Mouse (Mus musculus) hindbrain, embryonic 14.5 days (tissue): ENCODE results near the gene Cds2. TPM values are rescaled to one million over a fixed set of nuclear protein-coding genes. Genes with fewer than 3 reads are reported as not detected.
"Not testable (repeated sequence)": the region's sequence is repeated elsewhere in the genome, so short reads cannot be mapped to it uniquely, and the experiment has no call there.

Experiments used
- ATAC-seq: fragments of 200-750 bp; cut with Nextera tagmentation; 2 replicates; pipeline ENCODE4 v1.8.0; 2017; ENCODE audit warnings: moderate number of reproducible peaks, mild to moderate bottlenecking, moderate TSS enrichment, moderate library complexity; ENCODE audit not compliant: low FRiP score
- DNase-seq: peaks from one replicate; pipeline ENCODE4 v3.0.0-alpha.2; 2015; ENCODE audit warnings: low spot score
- H3K27ac ChIP-seq: fragments of 300-500 bp; sonication (generic); 2 replicates; pipeline ENCODE4 v1.5.1; 2014; ENCODE audit warnings: mild to moderate bottlenecking, moderate library complexity
- H3K27me3 ChIP-seq: fragments of 300-500 bp; sonication (generic); 2 replicates; pipeline ENCODE4 v1.6.1; 2014; ENCODE audit warnings: mild to moderate bottlenecking, low read length, mixed read lengths; ENCODE audit not compliant: control insufficient read depth, insufficient read depth
- H3K36me3 ChIP-seq: fragments of 300-500 bp; sonication (generic); replicated peaks from 2 replicates; pipeline ENCODE4 v1.6.1; 2014; ENCODE audit not compliant: control insufficient read depth, insufficient read depth
- H3K4me1 ChIP-seq: fragments of 300-500 bp; sonication (generic); replicated peaks from 2 replicates; pipeline ENCODE4 v1.6.1; 2014; ENCODE audit warnings: antibody characterized with exemption, low read length, mixed read lengths; ENCODE audit not compliant: control insufficient read depth, insufficient read depth
- H3K4me2 ChIP-seq: fragments of 300-500 bp; sonication (generic); replicated peaks from 2 replicates; pipeline ENCODE4 v1.6.1; 2014; ENCODE audit warnings: mild to moderate bottlenecking, moderate library complexity
- H3K4me3 ChIP-seq: fragments of 300-500 bp; sonication (generic); replicated peaks from 2 replicates; pipeline ENCODE4 v1.5.1; 2014; ENCODE audit warnings: mild to moderate bottlenecking, low read length
- H3K9ac ChIP-seq: fragments of 300-500 bp; sonication (generic); 2 replicates; pipeline ENCODE4 v1.6.1; 2014
- H3K9me3 ChIP-seq: fragments of 300-500 bp; sonication (generic); 2 replicates; pipeline ENCODE4 v1.6.1; 2016; ENCODE audit warnings: low read length; ENCODE audit not compliant: control insufficient read depth
- WGBS: fragments of 180-500 bp; shearing (Covaris S2); extraction: QIAGEN DNeasy Blood & Tissue Kit; methylation state at CpG from one replicate; pipeline ENCODE4 v1.1.7; 2014; 5-methylcytosine and 5-hydroxymethylcytosine counted together
- polyA plus RNA-seq: library from polyadenylated mRNA; unstranded; fragments of >200 nt; fragmentation: Nextera tagmentation; extraction: Ambion mirVana; gene quantifications from 2 replicates; pipeline ENCODE4 v1.2.1, GENCODE M21; 2014

Gene Cds2
- polyA plus RNA-seq, 1 experiment from 2014 or later, result 57.2 TPM

DNA sequence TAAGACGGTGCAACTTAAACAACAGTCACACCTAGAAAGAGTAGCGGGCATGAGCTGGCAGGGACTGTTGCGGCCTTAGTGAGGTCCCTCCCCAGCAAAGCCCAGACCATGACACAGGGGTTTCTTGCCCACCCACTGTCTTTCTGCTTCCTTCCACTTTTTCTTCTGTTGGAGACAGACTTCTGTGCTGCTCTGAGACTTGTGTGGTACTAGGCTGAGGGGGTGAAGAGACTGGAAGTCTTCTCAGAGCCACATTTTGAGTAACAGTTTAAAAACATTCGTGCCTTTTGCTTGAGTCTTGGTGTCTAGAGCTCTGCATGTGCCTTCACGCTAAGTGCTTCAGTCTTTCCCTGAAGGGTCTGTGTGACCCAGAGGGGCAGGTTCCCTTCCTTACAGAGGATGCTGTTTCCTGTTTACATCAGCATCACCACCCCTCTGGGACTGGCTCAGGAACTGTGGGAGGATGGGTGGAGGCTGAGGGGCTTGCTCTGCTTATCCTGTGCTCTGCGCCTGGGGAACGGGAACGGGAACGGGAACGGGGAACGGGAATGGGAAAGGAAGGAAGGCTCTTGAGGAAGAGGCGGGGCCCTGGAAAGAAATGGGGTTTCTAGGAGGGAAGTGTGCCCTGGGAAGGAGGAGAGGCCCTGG lies 21.7 kb downstream of the Cds2 start:
- Histone ChIP-seq H3K4me1 (peaks cover 31% of the 10 kb centered on the region), H3K27me3 (no peaks in the 10 kb centered on the region), H3K4me3 (no peak overlapping the region), H3K4me2 (no peak overlapping the region), H3K9me3 (peaks cover 9% of the 10 kb centered on the region; the same call in 1 of the 2 replicates), H3K9ac (no peak overlapping the region), H3K27ac (peak overlapping the region; percentile 52; the same call in 1 of the 2 replicates), H3K36me3 (peaks cover 11% of the 10 kb centered on the region; the same call in 1 of the 2 replicates)
- ATAC-seq, result peak; percentile 15; the same call in 1 of the 2 replicates
- no peak for DNase-seq
- WGBS, result 87% methylated on average over 12 of the region's 12 CpGs

DNA sequence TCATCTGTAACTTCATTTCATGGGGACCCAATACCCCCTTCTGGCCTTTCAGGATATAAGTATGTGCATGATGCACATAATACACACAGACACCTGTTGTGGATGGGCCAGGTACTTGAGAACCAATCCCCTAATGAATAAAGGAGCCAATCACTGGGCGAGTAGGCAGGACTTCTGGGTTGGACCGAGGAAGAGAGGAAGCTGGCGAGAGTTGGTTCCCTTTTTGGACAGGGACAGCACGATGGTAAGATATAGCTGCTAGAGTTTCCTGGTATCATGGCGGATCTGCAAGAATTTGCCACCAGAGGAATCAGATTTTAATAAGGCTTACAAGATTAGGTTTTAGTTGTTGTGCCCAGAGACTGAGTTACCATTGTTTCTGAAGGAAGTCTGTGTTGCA lies 22.8 kb downstream of the Cds2 start:
- H3K27me3 ChIP-seq, H3K27ac ChIP-seq, ATAC-seq, H3K36me3 ChIP-seq, H3K4me2 ChIP-seq, H3K9me3 ChIP-seq, H3K9ac ChIP-seq, H3K4me3 ChIP-seq, DNase-seq: not testable (repeated sequence)
- peaks cover 28% of the 10 kb centered on the region for H3K4me1 ChIP-seq
- 91% methylated on average over 5 of the region's 5 CpGs for WGBS

DNA sequence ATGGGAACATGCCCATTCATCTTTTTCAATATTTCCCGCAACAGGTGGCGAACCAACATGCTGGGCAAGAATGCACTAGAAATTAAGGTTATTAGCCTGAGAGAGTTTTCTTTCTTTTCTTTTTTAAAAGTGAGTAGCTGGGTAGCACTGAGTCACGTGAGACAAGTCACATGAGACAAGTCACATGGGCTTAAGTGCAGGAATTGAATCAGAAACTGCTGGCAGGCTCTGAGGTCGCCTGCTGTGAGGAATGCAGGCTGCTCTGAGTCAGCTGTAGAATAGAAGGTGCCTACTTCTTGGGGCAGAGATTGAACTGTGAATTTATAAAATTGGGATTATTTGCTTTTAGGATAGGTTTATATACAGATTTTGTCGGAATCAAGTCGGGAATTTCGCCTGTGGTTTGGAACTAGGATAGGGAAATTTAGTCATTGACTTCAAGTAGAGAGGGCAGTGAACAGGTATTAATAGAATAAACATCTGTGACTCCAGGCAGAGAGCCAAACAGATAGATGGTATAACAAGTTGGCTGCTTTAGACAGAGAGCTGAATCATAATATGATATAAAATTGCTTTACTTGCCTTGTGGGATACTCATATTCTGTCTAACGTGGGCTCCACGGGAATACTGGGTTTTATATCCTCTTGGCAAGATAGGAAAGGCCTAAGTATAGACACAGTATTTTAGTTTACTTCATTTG lies 23.6 kb downstream of the Cds2 start:
- H3K27me3 ChIP-seq, result no peaks in the 10 kb centered on the region
- 88% methylated on average over 9 of the region's 9 CpGs for WGBS
- peaks cover 9% of the 10 kb centered on the region; the same call in 1 of the 2 replicates for H3K9me3 ChIP-seq
- H3K9ac ChIP-seq, result no peak overlapping the region
- H3K36me3 ChIP-seq, result no peaks in the 10 kb centered on the region
- no peak overlapping the region for H3K27ac ChIP-seq
- H3K4me3 ChIP-seq, result no peak overlapping the region
- H3K4me1 ChIP-seq, result peaks cover 26% of the 10 kb centered on the region
- ATAC-seq (no peak), DNase-seq (no peak)
- H3K4me2 ChIP-seq, result no peak overlapping the region

DNA sequence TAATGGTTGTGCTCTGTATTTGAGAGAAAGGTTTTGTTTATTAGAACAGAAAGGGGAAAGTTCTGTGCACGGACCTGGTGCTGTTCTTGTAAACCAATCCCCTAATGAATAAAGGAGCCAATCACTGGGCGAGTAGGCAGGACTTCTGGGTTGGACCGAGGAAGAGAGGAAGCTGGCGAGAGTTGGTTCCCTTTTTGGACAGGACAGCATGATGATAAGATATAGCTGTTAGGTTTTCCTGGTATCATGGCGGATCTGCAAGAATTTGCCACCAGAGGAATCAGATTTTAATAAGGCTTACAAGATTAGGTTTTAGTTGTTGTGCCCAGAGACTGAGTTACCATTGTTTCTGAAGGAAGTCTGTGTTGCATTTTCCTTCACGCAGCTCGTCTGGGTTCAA lies 26.3 kb downstream of the Cds2 start:
- not testable (repeated sequence) for H3K27ac ChIP-seq, H3K9me3 ChIP-seq, H3K27me3 ChIP-seq, H3K4me2 ChIP-seq, H3K4me1 ChIP-seq, DNase-seq, H3K36me3 ChIP-seq, H3K9ac ChIP-seq, H3K4me3 ChIP-seq, ATAC-seq
- WGBS, result 87% methylated on average over 5 of the region's 7 CpGs

DNA sequence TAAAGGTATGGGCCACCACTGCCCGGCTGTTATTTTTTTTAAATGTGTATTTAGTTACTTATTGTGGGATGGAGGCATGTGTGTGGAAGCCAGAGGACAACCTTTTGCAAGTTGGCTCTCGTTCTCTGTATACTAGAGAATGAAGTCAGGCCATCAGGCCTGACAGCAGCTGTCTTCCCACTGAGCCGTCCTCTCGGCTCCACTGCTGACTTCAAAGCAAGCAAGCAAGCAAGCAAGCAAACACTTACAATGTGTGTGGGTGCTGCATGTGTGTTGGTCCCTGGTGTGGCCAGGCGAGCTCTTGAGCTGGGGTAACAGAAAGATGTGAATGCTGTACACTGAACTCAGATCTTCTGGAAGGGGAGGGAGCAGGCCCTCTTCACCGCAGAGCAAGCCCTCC lies 27.9 kb downstream of the Cds2 start:
- WGBS, result 67% methylated on average over 6 of the region's 6 CpGs
- Histone ChIP-seq H3K27ac (no peak overlapping the region), H3K9me3 (peaks cover 9% of the 10 kb centered on the region; the same call in 1 of the 2 replicates), H3K4me1 (0 out of 2 replicates have a peak, but pooled peaks cover 8% of the 10 kb centered on the region), H3K36me3 (peaks cover 24% of the 10 kb centered on the region), H3K9ac (no peak overlapping the region), H3K27me3 (no peaks in the 10 kb centered on the region), H3K4me3 (no peak overlapping the region), H3K4me2 (no peak overlapping the region)
- ATAC-seq (no peak), DNase-seq (no peak)

DNA sequence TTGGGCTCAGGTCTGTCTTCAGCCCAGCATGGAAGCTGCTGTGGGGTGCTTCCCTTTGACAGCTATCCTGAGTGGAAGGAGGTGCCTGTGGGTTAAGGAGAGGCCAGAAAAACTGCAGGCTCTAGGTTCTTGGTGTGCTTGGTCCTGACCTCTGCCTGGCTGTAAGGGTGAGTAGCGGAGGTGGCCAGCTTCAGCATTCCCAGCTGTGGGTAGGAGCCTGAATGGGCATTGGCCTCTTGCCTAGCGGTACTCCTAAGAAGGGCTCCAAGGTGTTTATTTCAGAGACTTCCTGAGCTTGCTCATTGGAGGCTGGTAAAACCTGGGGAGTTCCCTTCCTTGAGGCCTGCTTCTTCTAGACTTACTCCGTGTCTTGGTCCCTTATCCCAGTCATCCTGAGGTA lies 28.3 kb downstream of the Cds2 start:
- Histone ChIP-seq H3K9ac (no peak overlapping the region), H3K4me2 (no peak overlapping the region), H3K27me3 (no peaks in the 10 kb centered on the region), H3K9me3 (peaks cover 9% of the 10 kb centered on the region; the same call in 1 of the 2 replicates), H3K4me3 (no peak overlapping the region), H3K27ac (no peak overlapping the region), H3K36me3 (peaks cover 29% of the 10 kb centered on the region), H3K4me1 (0 out of 2 replicates have a peak, but pooled peaks cover 8% of the 10 kb centered on the region)
- ATAC-seq (no peak), DNase-seq (no peak)
- WGBS, result 69% methylated on average over 3 of the region's 3 CpGs

DNA sequence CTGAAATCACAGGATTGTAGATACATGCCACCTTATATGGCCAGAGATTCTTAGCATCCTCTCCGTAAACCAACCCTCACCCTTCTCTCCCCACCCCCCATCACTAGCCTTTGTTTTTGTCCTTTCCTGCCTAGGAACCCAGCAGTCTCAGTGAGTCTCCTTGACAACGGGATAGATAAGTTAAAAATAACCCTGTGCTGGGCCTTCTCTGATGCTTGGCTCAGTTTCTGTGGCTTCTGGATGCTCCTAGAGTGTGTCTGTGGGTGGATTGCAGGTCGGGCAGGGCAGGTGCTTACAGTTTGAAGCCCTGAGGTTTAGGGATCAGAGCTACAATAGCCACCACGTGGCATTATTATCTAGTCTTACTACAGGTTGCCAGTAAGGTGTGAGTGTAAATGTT lies 29.1 kb downstream of the Cds2 start:
- Histone ChIP-seq H3K9ac (no peak overlapping the region), H3K4me1 (0 out of 2 replicates have a peak, but pooled peaks cover 8% of the 10 kb centered on the region), H3K27me3 (no peaks in the 10 kb centered on the region), H3K36me3 (peaks cover 35% of the 10 kb centered on the region), H3K9me3 (peaks cover under 1% of the 10 kb centered on the region; the same call in 1 of the 2 replicates), H3K4me2 (no peak overlapping the region), H3K4me3 (no peak overlapping the region), H3K27ac (no peak overlapping the region)
- DNase-seq (no peak), ATAC-seq (no peak)
- WGBS, result 25% methylated on average over 4 of the region's 4 CpGs

DNA sequence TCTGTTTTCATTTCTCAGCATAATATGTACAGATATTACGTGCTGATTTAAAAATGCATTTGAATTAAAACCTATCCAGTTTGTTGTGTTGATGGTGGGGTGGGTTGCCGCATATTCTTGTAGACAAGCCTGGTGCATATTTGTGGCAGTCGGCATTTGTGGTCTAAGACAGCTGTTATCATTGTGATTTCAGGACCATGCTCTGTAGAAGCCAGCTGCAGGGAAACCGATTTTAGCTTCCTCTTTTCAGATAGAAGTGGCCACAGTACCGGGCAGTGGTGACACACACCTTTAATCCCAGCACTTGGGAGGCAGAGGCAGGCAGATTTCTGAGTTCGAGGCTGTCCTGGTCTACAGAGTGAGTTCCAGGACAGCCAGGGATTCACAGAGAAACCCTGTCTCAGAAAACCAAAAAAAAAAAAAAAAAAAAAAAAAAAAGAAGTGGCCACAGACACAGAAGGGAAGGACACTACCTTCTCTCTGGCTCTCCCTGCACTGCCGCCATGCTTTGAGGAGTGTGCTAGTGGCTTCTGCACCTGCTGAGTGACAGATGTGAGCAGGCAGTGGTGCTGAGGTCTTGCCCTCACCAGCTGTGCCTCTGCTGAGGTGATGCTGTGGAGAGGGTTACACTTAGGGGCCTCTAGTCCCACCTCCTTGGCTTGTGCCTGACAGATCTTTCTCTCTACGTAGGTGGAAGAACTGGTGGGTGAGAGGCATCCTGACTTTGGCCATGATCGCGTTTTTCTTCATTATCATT lies 30.9 kb downstream of the Cds2 start:
- H3K4me1 ChIP-seq, result 0 out of 2 replicates have a peak, but pooled peaks cover 8% of the 10 kb centered on the region
- DNase-seq (no peak), ATAC-seq (no peak)
- WGBS, result 95% methylated on average over 10 of the region's 10 CpGs
- H3K4me3 ChIP-seq, result no peak overlapping the region
- no peak overlapping the region for H3K9ac ChIP-seq
- H3K4me2 ChIP-seq, result no peak overlapping the region
- no peak overlapping the region for H3K27ac ChIP-seq
- H3K36me3 ChIP-seq, result peaks cover 53% of the 10 kb centered on the region
- H3K9me3 ChIP-seq, result no peaks in the 10 kb centered on the region
- no peaks in the 10 kb centered on the region for H3K27me3 ChIP-seq

DNA sequence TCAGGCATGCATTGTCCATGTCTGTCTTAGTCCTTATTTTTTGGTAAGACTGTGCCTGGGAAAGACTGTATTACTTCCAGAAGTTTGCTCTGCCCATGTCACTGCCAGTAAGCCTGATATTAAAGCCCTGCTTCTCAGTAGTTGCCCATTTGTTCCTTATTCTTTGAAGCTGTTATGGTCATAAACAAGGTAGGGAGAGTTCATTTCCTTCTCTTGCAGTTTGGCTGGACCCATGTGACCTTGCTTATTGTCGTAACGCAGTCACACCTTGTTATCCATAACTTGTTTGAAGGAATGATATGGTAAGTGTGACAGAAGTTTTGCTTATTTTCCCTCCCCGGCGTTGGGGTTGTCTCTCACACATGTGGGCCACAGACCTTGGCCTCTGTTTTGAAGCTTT lies 35.3 kb downstream of the Cds2 start:
- no peak for DNase-seq
- no peak for ATAC-seq
- Histone ChIP-seq H3K4me3 (no peak overlapping the region), H3K27me3 (no peaks in the 10 kb centered on the region), H3K36me3 (peaks cover 93% of the 10 kb centered on the region), H3K27ac (no peak overlapping the region), H3K9ac (no peak overlapping the region), H3K4me1 (no peaks in the 10 kb centered on the region), H3K9me3 (no peaks in the 10 kb centered on the region), H3K4me2 (no peak overlapping the region)
- WGBS, result 98% methylated on average over 4 of the region's 4 CpGs
